Mouse (Mus musculus): Measurements from ENCODE around the gene Arhgef12.

Gene Arhgef12

GRCm38 (mm10) chr9:43071741-43072140, 35.3 kb downstream of the Arhgef12 start:
- DNase-seq = no peak

- DNase-seq = no peak
Observed at GRCm38 (mm10) chr9:43071176-43071575, 35.9 kb downstream of the Arhgef12 start.

- no peak for DNase-seq
Observed at GRCm38 (mm10) chr9:43070566-43070965, 36.5 kb downstream of the Arhgef12 start.

GRCm38 (mm10) chr9:43070153-43070552, 36.9 kb downstream of the Arhgef12 start:
- no peak for DNase-seq

- no peak for DNase-seq
Observed at GRCm38 (mm10) chr9:43067896-43068295, 39.1 kb downstream of the Arhgef12 start.

- DNase-seq = no peak
Observed at GRCm38 (mm10) chr9:43065231-43065630, 41.8 kb downstream of the Arhgef12 start.

- no peak for DNase-seq
Observed at GRCm38 (mm10) chr9:43061545-43061944, 45.5 kb downstream of the Arhgef12 start.

GRCm38 (mm10) chr9:43050391-43050790, 56.6 kb downstream of the Arhgef12 start:
- DNase-seq = no peak

- DNase-seq = no peak
Observed at GRCm38 (mm10) chr9:43044481-43044880, 62.6 kb downstream of the Arhgef12 start.

GRCm38 (mm10) chr9:43038466-43038865, 68.6 kb downstream of the Arhgef12 start:
- DNase-seq = no peak

- DNase-seq = no peak
Observed at GRCm38 (mm10) chr9:43035208-43035607, 71.8 kb downstream of the Arhgef12 start.

- DNase-seq = no peak
Observed at GRCm38 (mm10) chr9:43034273-43034672, 72.8 kb downstream of the Arhgef12 start.

GRCm38 (mm10) chr9:43027757-43028156, 79.3 kb downstream of the Arhgef12 start:
- no peak for DNase-seq

GRCm38 (mm10) chr9:43021515-43022251, 85.4 kb downstream of the Arhgef12 start:
- DNase-seq = no peak

GRCm38 (mm10) chr9:43019656-43020055, 87.4 kb downstream of the Arhgef12 start:
- DNase-seq = no peak

- DNase-seq = no peak
Observed at GRCm38 (mm10) chr9:43015786-43016185, 91.3 kb downstream of the Arhgef12 start.

GRCm38 (mm10) chr9:43015366-43015765, 91.7 kb downstream of the Arhgef12 start:
- no peak for DNase-seq

- no peak for DNase-seq
Observed at GRCm38 (mm10) chr9:43014886-43015285, 92.2 kb downstream of the Arhgef12 start.

GRCm38 (mm10) chr9:43012541-43012940, 94.5 kb downstream of the Arhgef12 start:
- no peak for DNase-seq

GRCm38 (mm10) chr9:43011061-43011460, 96.0 kb downstream of the Arhgef12 start:
- DNase-seq = no peak

- DNase-seq = no peak
Observed at GRCm38 (mm10) chr9:43003881-43004280, 103.2 kb downstream of the Arhgef12 start.

GRCm38 (mm10) chr9:43003017-43003416, 104.0 kb downstream of the Arhgef12 start:
- no peak for DNase-seq

GRCm38 (mm10) chr9:43000595-43001250, 106.3 kb downstream of the Arhgef12 start:
- no peak for DNase-seq

- no peak for DNase-seq
Observed at GRCm38 (mm10) chr9:43000070-43000469, 107.0 kb downstream of the Arhgef12 start.

GRCm38 (mm10) chr9:42997526-42997925, 109.5 kb downstream of the Arhgef12 start:
- DNase-seq = no peak

All from thymus, postnatal 25 days (tissue).